14 mouse cellular contexts compared by ENCODE assay signal in genomic region chr6:122390720-122391119, GRCm38 (mm10). TPM values are rescaled to one million over a fixed set of nuclear protein-coding genes. Genes with fewer than 3 reads are reported as not detected.
DNase-seq lines count a peak whose midpoint lies in the region; ATAC-seq and TF ChIP-seq lines count a peak whose summit lies in the region.
"Had no signal": no experiment of that assay in that cellular context is flagged by ENCODE, and none has a peak within 500 bp of the region (broad histone marks: within the 10 kb centered on the region; RNA-seq: fewer than 3 reads in every experiment).

No protein-coding gene starts in this region.

- H3K36me3 ChIP-seq in lung, embryonic 15.5 days: no peaks in the 10 kb centered on the region
- H3K36me3 ChIP-seq in liver, embryonic 16.5 days (ENCODE audit: control insufficient read depth, insufficient read depth): 0 out of 2 replicates have a peak, but pooled peaks cover 3% of the 10 kb centered on the region
- no peaks in the 10 kb centered on the region for H3K36me3 ChIP-seq in kidney, adult 2 months (ENCODE audit: control insufficient read depth, insufficient read depth, low read length)
- H3K36me3 ChIP-seq: limb, embryonic 15.5 days had no signal

- no peak overlapping the region for H3K4me3 ChIP-seq in lung, embryonic 15.5 days
- H3K4me3 ChIP-seq in liver, embryonic 16.5 days (ENCODE audit: low read depth, low read length): peak overlapping the region; percentile 69
- H3K4me3 ChIP-seq in kidney, adult 2 months (ENCODE audit: insufficient read depth, low read depth, low read length): no peak overlapping the region
- H3K4me3 ChIP-seq: left cerebral cortex, adult 2 months; limb, embryonic 15.5 days; megakaryocyte, embryonic 14.5 days; myocyte had no signal

- no peak for TF ChIP-seq CTCF in kidney, adult 2 months (conservative IDR thresholded peaks at IDR 0.05; ENCODE audit: insufficient read depth, insufficient read length, low read depth, low read length)

- H3K9me3 ChIP-seq in lung, embryonic 15.5 days: no peaks in the 10 kb centered on the region
- H3K9me3 ChIP-seq in liver, embryonic 16.5 days (replicated peaks; ENCODE audit: control insufficient read depth, low read length): peaks cover 4% of the 10 kb centered on the region; the same call in 1 of the 2 replicates
- H3K9me3 ChIP-seq: limb, embryonic 15.5 days had no signal

- DNase-seq in adrenal gland, adult 2 months: peak; percentile 4
- DNase-seq in adrenal gland, adult 18-20 months (ENCODE audit: low spot score in 2 of 2): no peak
- no peak for DNase-seq in lung, postnatal 36 days
- DNase-seq in c-Kit-positive CD71-positive TER-119-positive erythroid progenitor cells, embryonic 14.5 days (ENCODE audit: low spot score): peak; percentile 74
- no peak for DNase-seq in kidney, adult 2 months
- no peak for DNase-seq in cerebellum, adult 18-20 months
- DNase-seq: cerebellum, postnatal 25 days; right cerebral cortex, postnatal 25 days had no signal

- H3K9ac ChIP-seq in lung, embryonic 15.5 days: no peak overlapping the region
- peak overlapping the region; percentile 75 for H3K9ac ChIP-seq in liver, embryonic 16.5 days (ENCODE audit: low read depth, low read length)
- H3K9ac ChIP-seq: limb, embryonic 15.5 days had no signal

- peak; percentile 29; the same call in 1 of the 2 replicates for ATAC-seq in lung, embryonic 15.5 days (ENCODE audit: borderline replicate concordance, extremely low read depth, low FRiP score, low TSS enrichment)
- ATAC-seq in liver, embryonic 16.5 days (ENCODE audit: low read depth): peak; percentile 56

- 32% methylated on average over 13 of the region's 13 CpGs for WGBS in lung, embryonic 15.5 days
- WGBS in liver, embryonic 16.5 days (ENCODE audit: insufficient replicate concordance): 30% methylated on average over 13 of the region's 13 CpGs
- WGBS in kidney, adult 2 months: 66% methylated on average over 13 of the region's 13 CpGs

- no peak for TF ChIP-seq POLR2A in kidney, adult 2 months (IDR thresholded peaks at IDR 0.05; ENCODE audit: low read depth, low read length)

- no peaks in the 10 kb centered on the region for H3K4me1 ChIP-seq in lung, embryonic 15.5 days
- peaks cover 32% of the 10 kb centered on the region for H3K4me1 ChIP-seq in liver, embryonic 16.5 days (ENCODE audit: control insufficient read depth, low read depth, low read length)
- no peaks in the 10 kb centered on the region for H3K4me1 ChIP-seq in kidney, adult 2 months (ENCODE audit: control insufficient read depth, insufficient read depth, low read length)

- no peak overlapping the region for H3K27ac ChIP-seq in lung, embryonic 15.5 days
- H3K27ac ChIP-seq in liver, embryonic 16.5 days (ENCODE audit: low read length): peak overlapping the region; percentile 95
- no peak overlapping the region for H3K27ac ChIP-seq in kidney, adult 2 months (ENCODE audit: insufficient read depth, low read depth, low read length)
- H3K27ac ChIP-seq: left cerebral cortex, adult 2 months; limb, embryonic 15.5 days had no signal

- H3K27me3 ChIP-seq in lung, embryonic 15.5 days: no peaks in the 10 kb centered on the region
- H3K27me3 ChIP-seq in liver, embryonic 16.5 days (ENCODE audit: control insufficient read depth, insufficient read depth, low read depth, low read length): no peaks in the 10 kb centered on the region
- H3K27me3 ChIP-seq in kidney, adult 2 months (replicated peaks; ENCODE audit: control insufficient read depth, insufficient read depth, low read length): no peaks in the 10 kb centered on the region
- H3K27me3 ChIP-seq: limb, embryonic 15.5 days had no signal

- no peak overlapping the region for H3K4me2 ChIP-seq in lung, embryonic 15.5 days
- H3K4me2 ChIP-seq in liver, embryonic 16.5 days (ENCODE audit: low read depth, low read length): peak overlapping the region; percentile 78
- H3K4me2 ChIP-seq: limb, embryonic 15.5 days had no signal

RNA-seq across cellular contexts. Expression of gene Phc1, which starts 50.4 kb away (rescaled TPM):
- 10 to 100 TPM; 24.8 to 33.6 TPM for total RNA-seq in adrenal gland, adult 2 months (2021)
- 39.9 and 62.2 TPM in 2 replicates for polyA plus RNA-seq in adrenal gland, adult 2 months (2012; rRNA removed)
- 10 to 100 TPM; 20.1 to 26.7 TPM for total RNA-seq in adrenal gland, adult 18-20 months (2021)
- 15.5 and 16.3 TPM in 2 replicates for polyA plus RNA-seq in lung, embryonic 15.5 days (2015; fragmentation: Nextera tagmentation; extraction: Ambion mirVana)
- polyA plus RNA-seq in liver, embryonic 16.5 days (2015; fragmentation: Nextera tagmentation; extraction: Ambion mirVana): 1.1 and 1.2 TPM in 2 replicates
- 27.4 and 39.1 TPM in 2 replicates for polyA plus RNA-seq in kidney, adult 2 months (2012; rRNA removed)

Comparison
In these comparisons a context has a peak if more than half of its experiments do, and no peak if none do; other contexts are left out.
1. DNase-seq: peak in adrenal gland, adult 2 months (single experiment) and c-Kit-positive CD71-positive TER-119-positive erythroid progenitor cells, embryonic 14.5 days (single experiment); none in adrenal gland, adult 18-20 months (0 of 2), lung, postnatal 36 days (single experiment), kidney, adult 2 months (single experiment) and cerebellum, adult 18-20 months (0 of 2).